Mouse (Mus musculus): ENCODE measurements around the gene Disc1.

DNA sequence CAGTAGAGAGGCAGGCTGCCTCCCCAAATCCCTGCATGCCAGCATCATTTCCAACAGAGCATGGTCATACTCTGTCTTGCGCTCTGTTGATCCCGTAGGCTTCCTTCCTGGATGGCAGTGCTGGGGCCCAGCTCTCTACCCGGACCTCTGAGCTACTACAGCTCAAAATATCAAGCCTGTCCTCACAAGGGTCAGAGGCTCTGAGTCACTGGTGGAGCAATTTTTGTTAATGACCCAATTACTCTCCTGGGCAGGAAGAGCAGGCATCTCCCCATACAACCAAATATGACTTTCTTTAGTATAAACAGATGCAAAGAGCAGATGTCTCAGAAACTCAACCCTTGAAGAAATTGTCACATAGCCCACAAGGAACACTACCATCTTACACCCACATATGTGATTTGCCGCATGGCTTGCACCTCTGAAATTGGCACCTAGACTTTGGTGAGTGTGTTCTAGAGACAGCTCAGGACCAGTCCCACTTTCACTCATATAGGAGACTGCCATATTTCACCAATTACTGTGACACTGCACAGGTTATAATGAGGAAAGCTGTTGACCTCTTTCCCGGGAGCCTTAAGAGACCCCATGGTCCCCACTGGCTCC lies 176.6 kb downstream of the Disc1 start:
- TF ChIP-seq CTCF (IDR thresholded peaks at IDR 0.05; ENCODE audit: borderline replicate concordance, extremely low read depth, insufficient read depth, insufficient read length) (no peak), POLR2A (IDR thresholded peaks at IDR 0.05; ENCODE audit: borderline replicate concordance, extremely low read depth, insufficient read depth, insufficient read length, poor library complexity, severe bottlenecking) (no peak)
